Mouse (Mus musculus) frontal cortex, postnatal 25 days (tissue): ENCODE data around the gene Zp1.

Experiments
- DNase-seq, 2 experiments: peaks; one replicate each; pipeline ENCODE4 v3.0.0; 2022; ENCODE audit warnings: low spot score in 2 of 2

Zp1 gene

GRCm38 (mm10) chr19:10920532-10920931 is at the start of gene Zp1:
Gene Zp1 (minus strand): TSS chr19:10920632.
- DNase-seq: no peak

- no peak for DNase-seq
Measured at GRCm38 (mm10) chr19:10968578-10968977, 48.1 kb upstream of the Zp1 start.

- DNase-seq: no peak
Measured at GRCm38 (mm10) chr19:10965721-10966120, 45.3 kb upstream of the Zp1 start.

- no peak for DNase-seq
Measured at GRCm38 (mm10) chr19:10959978-10960346, 39.5 kb upstream of the Zp1 start.

GRCm38 (mm10) chr19:10959085-10959977 is 38.9 kb upstream of the Zp1 start:
- DNase-seq: peak in 1 of 2 experiments; percentile 27

GRCm38 (mm10) chr19:10952021-10952939 is 31.8 kb upstream of the Zp1 start:
- peak in 1 of 2 experiments; percentile 14 for DNase-seq

GRCm38 (mm10) chr19:10949558-10949957 is 29.1 kb upstream of the Zp1 start:
- DNase-seq: no peak

GRCm38 (mm10) chr19:10949112-10949511 is 28.7 kb upstream of the Zp1 start, which contains the start of gene Ccdc86:
Gene Ccdc86 (minus strand): TSS chr19:10949266.
- DNase-seq: peak; percentile 85 to 93

GRCm38 (mm10) chr19:10948416-10948815 is 28.0 kb upstream of the Zp1 start:
- no peak for DNase-seq

GRCm38 (mm10) chr19:10947219-10947618 is 26.8 kb upstream of the Zp1 start:
- DNase-seq: no peak

GRCm38 (mm10) chr19:10946506-10946905 is 26.1 kb upstream of the Zp1 start:
- no peak for DNase-seq

GRCm38 (mm10) chr19:10943955-10944354 is 23.5 kb upstream of the Zp1 start:
- no peak for DNase-seq

- DNase-seq: no peak
Measured at GRCm38 (mm10) chr19:10940801-10941457, 20.5 kb upstream of the Zp1 start.

GRCm38 (mm10) chr19:10940097-10940800 is 19.8 kb upstream of the Zp1 start:
- peak; percentile 49 to 59 for DNase-seq

GRCm38 (mm10) chr19:10938771-10939170 is 18.3 kb upstream of the Zp1 start:
- DNase-seq: no peak

GRCm38 (mm10) chr19:10937110-10937563 is 16.7 kb upstream of the Zp1 start, which contains the start of gene Ptgdr2:
Gene Ptgdr2 (plus strand): TSS chr19:10937160.
- DNase-seq: no peak

- DNase-seq: no peak
Measured at GRCm38 (mm10) chr19:10936077-10936476, 15.6 kb upstream of the Zp1 start.

- no peak for DNase-seq
Measured at GRCm38 (mm10) chr19:10935029-10935428, 14.6 kb upstream of the Zp1 start.

- DNase-seq: no peak
Measured at GRCm38 (mm10) chr19:10930641-10931040, 10.2 kb upstream of the Zp1 start.

GRCm38 (mm10) chr19:10926666-10927065 is 6.2 kb upstream of the Zp1 start:
- DNase-seq: no peak

- no peak for DNase-seq
Measured at GRCm38 (mm10) chr19:10926123-10926621, 5.7 kb upstream of the Zp1 start.
